Comparison of ENCODE assay signal across 8 mouse cellular contexts in the genomic region with DNA sequence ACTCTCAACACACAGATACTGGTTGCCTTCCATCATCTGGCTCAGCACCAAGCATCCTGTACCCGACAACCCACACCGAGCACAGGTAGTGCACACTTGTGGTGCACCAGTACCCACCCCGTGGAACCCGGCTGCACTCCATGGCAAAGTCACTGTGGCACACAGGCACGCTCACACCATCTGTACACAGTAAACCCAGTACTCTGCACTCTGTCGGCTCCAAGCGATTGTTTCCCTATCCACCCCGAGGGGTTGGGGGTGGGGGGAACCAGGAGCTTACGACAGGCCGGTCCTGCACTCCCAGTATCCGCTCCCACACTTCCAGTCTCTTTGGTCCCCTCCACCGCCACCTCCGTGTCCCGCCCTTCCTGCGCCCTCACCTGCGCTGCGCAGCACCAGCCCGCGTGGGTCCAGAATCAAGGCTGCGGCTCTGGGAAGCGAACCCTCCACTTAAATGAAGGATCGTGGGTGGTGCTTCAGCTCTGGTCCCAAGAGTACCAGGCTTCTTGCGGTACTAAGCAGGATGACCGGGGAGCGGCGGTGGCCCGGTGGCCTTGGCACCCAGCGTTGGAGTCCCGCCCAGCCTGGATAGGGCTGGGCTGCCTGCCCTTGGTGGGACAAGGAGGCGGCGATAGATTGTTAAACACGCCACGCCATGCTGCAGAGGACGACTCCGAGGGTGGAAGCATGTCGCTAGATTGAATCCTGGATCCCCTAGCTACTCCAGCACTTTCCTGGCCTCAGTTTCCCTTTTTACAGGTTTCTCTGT. TPM values are rescaled to one million over a fixed set of nuclear protein-coding genes. Genes with fewer than 3 reads are reported as not detected.
DNase-seq lines count a peak whose midpoint lies in the region; ATAC-seq lines count a peak whose summit lies in the region.

P2ry6 (minus strand) TSS at position 515 of the 769 bp plus-strand sequence.

- peak within 1 kb of the TSS; percentile 11; the same call in 1 of the 2 replicates for H3K9ac ChIP-seq in forebrain, embryonic 15.5 days (replicated peaks)
- H3K9ac ChIP-seq in midbrain, embryonic 12.5 days (replicated peaks) = no peak within 1 kb of the TSS; the same call in 1 of the 2 replicates

- peaks cover 9% of the 10 kb centered on the region for H3K4me1 ChIP-seq in forebrain, embryonic 15.5 days
- H3K4me1 ChIP-seq in midbrain, embryonic 12.5 days = peaks cover 10% of the 10 kb centered on the region; the same call in 1 of the 2 replicates

- no peaks in the 10 kb centered on the region for H3K9me3 ChIP-seq in forebrain, embryonic 15.5 days
- H3K9me3 ChIP-seq in midbrain, embryonic 12.5 days = no peaks in the 10 kb centered on the region

- no peaks in the 10 kb centered on the region for H3K36me3 ChIP-seq in forebrain, embryonic 15.5 days
- no peaks in the 10 kb centered on the region for H3K36me3 ChIP-seq in midbrain, embryonic 12.5 days

- H3K4me3 ChIP-seq in forebrain, embryonic 15.5 days = peak within 1 kb of the TSS; percentile 29
- peak within 1 kb of the TSS; percentile 33 for H3K4me3 ChIP-seq in midbrain, embryonic 12.5 days

- DNase-seq in embryo, embryonic 11 days = peak; percentile 38
- DNase-seq in embryo, embryonic 10 days (ENCODE audit: low spot score) = no peak
- peak; percentile 17 for DNase-seq in ES-CJ7 (ENCODE audit: low read depth, low spot score)
- DNase-seq in large intestine, adult 2 months (ENCODE audit: low read depth, low spot score) = no peak
- no peak for DNase-seq in right cerebral cortex, postnatal 25 days

- peaks cover 9% of the 10 kb centered on the region; the same call in 1 of the 2 replicates for H3K27me3 ChIP-seq in forebrain, embryonic 15.5 days
- peaks cover 36% of the 10 kb centered on the region for H3K27me3 ChIP-seq in midbrain, embryonic 12.5 days

- no peak within 1 kb of the TSS for H3K27ac ChIP-seq in forebrain, embryonic 15.5 days (replicated peaks)
- no peak within 1 kb of the TSS for H3K27ac ChIP-seq in midbrain, embryonic 12.5 days (replicated peaks)

- H3K4me2 ChIP-seq in forebrain, embryonic 15.5 days (replicated peaks) = peak within 1 kb of the TSS; percentile 43
- H3K4me2 ChIP-seq in midbrain, embryonic 12.5 days (replicated peaks) = peak within 1 kb of the TSS; percentile 52

- 3% methylated on average over 36 of the region's 36 CpGs for WGBS in forebrain, embryonic 15.5 days
- WGBS in large intestine, adult 2 months = 4% methylated on average over 36 of the region's 36 CpGs
- WGBS in midbrain, embryonic 12.5 days = 3% methylated on average over 36 of the region's 36 CpGs

- peak; percentile 58 for ATAC-seq in forebrain, embryonic 15.5 days (replicated peaks)
- 0 out of 2 replicates have a peak, but pooled peaks have one; percentile 38 for ATAC-seq in midbrain, embryonic 12.5 days (ENCODE audit: low FRiP score, low read depth)
- no peak for ATAC-seq in activated CD4-positive, CD25-positive, alpha-beta regulatory T cell, adult 4 months

RNA-seq across cellular contexts. Expression of gene P2ry6, which starts in this region (rescaled TPM):
- 2.2 and 2.7 TPM in 2 replicates for polyA plus RNA-seq in forebrain, embryonic 15.5 days (2015; fragmentation: Nextera tagmentation; extraction: Ambion mirVana)
- 29.1 TPM in 2 replicates for polyA plus RNA-seq in large intestine, adult 2 months (2012; rRNA removed)
- polyA plus RNA-seq in midbrain, embryonic 12.5 days (2016; fragmentation: Nextera tagmentation; extraction: Ambion mirVana) = 2.2 and 3.0 TPM in 2 replicates
- polyA plus RNA-seq in activated CD4-positive, CD25-positive, alpha-beta regulatory T cell, adult 4 months (2017; shearing (Covaris generic)) = under 1 TPM in 1 of 2 experiments, not detected in 1; 0.32 TPM

Comparison
In these comparisons a context has a peak if more than half of its experiments do, and no peak if none do; other contexts are left out.
1. DNase-seq: peak in embryo, embryonic 11 days (single experiment) and ES-CJ7 (single experiment); none in embryo, embryonic 10 days (single experiment), large intestine, adult 2 months (single experiment) and right cerebral cortex, postnatal 25 days (single experiment).